21 mouse cellular contexts compared by ENCODE assay signal in the genomic region with DNA sequence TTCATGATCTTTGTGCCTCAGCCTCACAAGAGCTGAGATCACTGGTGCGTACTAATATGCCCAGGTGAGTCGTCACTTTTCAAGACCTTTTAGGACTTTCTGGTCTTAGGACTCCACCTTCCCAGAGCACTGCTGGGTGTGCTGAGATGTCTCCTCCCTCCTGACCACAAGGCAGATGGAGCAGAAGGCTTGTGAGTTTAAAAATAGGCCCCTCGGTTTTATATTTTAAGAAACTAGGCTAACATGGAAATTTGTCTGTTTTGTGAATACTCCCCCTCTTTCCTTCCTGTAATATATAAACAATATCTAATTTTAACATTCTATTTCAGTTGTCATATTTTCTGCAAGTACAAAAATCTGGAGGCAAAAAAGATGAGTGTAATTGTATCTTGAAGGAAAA.
"Had no signal": no experiment of that assay in that cellular context is flagged by ENCODE, and none has a peak within 500 bp of the region (broad histone marks: within the 10 kb centered on the region; RNA-seq: fewer than 3 reads in every experiment).

No protein-coding gene starts in this region.

- H3K4me3 ChIP-seq: megakaryocyte, embryonic 14.5 days; midbrain, embryonic 13.5 days; neural tube, embryonic 12.5 days; stomach, embryonic 15.5 days had no signal

- H3K9ac ChIP-seq: liver, embryonic 14.5 days; lung, embryonic 14.5 days; midbrain, embryonic 13.5 days; neural tube, embryonic 12.5 days; stomach, embryonic 15.5 days had no signal

- H3K36me3 ChIP-seq: midbrain, embryonic 13.5 days; neural tube, embryonic 12.5 days; stomach, embryonic 15.5 days had no signal

- H3K9me3 ChIP-seq: megakaryocyte, embryonic 14.5 days; midbrain, embryonic 13.5 days; neural tube, embryonic 12.5 days; stomach, embryonic 15.5 days had no signal

- H3K27me3 ChIP-seq: megakaryocyte, embryonic 14.5 days; neural tube, embryonic 12.5 days had no signal

- H3K4me1 ChIP-seq: midbrain, embryonic 13.5 days; neural tube, embryonic 12.5 days; stomach, embryonic 15.5 days had no signal

- ATAC-seq: midbrain, embryonic 13.5 days; midbrain, embryonic 16.5 days had no signal

- H3K4me2 ChIP-seq: lung, embryonic 14.5 days; midbrain, embryonic 11.5 days; midbrain, embryonic 13.5 days; neural tube, embryonic 12.5 days; stomach, embryonic 15.5 days had no signal

- H3K27ac ChIP-seq: liver, embryonic 14.5 days; macrophage; midbrain, embryonic 13.5 days; neural tube, embryonic 12.5 days; stomach, embryonic 15.5 days; stomach, postnatal 0 days had no signal

- DNase-seq: lung, adult 18-20 months; lung, embryonic 14.5 days; lung, postnatal 14 days; lung, postnatal 36 days; retina, postnatal 1 day; right cerebral cortex, adult 18-20 months; right cerebral cortex, postnatal 25 days; right cerebral cortex, postnatal 4 days; spleen, adult 18-20 months; thymus, adult 2 months; thymus, postnatal 25 days; thymus, postnatal 4 days had no signal
